Mouse (Mus musculus) adrenal gland, postnatal 10 days (tissue): ENCODE measurements at regions not wholly inside any gene's neighbourhood (a gene's known extent, or its start where the extent isn't known, plus 50 kb on each side); places are given as distances from the start of the nearest gene placed in this dataset.

Experiments used
- DNase-seq: peaks from one replicate; pipeline ENCODE4 v3.0.0; 2021; ENCODE audit warnings: mixed read lengths

DNA sequence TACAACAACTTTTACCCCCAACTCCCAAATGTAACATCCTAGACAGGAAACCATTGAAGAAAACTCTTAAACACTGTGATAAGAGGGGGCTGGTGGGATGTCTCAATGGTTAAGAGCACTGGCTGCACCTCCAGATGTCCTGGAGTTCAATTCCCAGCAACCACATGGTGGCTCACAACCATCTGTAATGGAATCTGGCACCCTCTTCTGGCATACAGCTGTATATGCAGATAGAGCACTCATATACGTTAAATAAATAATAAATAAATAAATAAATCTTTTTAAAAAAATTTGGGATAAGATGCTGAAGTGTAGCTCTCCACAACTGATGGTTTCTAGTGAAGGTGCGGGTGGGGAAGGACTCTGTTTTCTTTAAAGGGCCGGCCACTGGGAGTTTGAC is 69.3 kb downstream of the Kctd15 start:
- DNase-seq: no peak

DNA sequence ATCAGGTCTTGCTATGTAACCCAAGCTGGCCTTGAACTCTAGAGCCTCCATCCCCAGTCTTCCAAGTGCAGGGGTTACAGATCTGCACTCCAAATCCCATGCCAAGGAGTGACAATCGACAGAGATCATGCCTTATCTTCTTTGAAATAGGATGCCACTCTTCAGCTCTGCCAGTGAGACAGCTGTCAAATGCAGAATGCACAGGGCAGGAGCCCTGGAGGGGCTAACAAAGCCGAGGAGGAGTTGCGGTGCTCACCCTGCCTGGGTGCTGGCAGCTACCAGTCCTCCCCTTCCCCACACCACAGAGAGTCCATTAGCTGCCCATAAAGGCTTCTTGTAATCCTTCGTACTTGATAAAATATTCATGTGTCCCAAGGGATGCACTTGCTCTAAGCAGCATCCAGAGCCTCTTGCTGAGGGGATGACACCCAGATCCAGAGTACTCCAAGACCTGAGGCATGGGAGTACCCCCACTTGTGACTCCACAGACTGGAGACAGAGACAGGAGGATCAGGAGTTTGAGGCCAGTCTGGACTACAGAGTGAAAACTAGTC is 71.1 kb downstream of the Kctd15 start:
- DNase-seq: no peak

DNA sequence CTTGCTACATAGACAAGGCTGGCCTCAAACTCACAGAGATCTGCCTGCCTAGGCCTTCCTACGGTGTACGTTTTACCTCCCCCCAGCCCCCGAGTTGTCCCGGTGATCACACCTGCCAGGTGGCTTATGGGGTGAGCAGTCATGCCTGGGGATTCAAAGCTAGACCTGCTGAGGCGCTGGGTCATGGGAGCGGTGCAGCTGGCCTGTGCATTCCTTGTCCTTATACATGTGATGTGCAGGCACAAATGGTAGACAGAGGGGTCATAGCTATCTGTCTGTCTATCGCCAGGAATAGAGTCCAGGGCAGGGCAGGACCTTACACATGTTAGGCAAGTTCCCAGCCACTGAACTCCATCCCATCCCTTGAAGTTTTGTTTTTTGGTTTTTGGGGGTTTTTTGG is 71.7 kb downstream of the Kctd15 start:
- DNase-seq: no peak

DNA sequence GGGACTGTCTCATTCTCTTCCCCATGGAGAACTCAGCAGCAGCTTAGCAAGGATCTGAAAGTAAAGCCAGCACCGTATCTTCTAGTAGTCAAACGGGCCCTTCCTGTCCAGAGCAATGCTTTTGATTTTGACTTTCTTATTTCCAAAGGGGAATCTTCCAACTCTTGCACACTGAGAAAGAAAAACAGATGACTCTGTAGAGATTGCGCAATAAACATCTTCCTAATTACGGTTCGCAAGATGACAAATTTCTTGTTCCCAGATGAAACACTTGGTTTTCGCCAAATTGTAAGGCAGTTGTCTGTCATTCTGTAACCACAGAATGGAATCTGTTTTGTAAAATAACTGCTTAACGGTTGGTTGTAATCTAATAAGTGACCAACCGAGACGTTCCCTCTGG is 75.7 kb downstream of the Kctd15 start:
- no peak for DNase-seq

DNA sequence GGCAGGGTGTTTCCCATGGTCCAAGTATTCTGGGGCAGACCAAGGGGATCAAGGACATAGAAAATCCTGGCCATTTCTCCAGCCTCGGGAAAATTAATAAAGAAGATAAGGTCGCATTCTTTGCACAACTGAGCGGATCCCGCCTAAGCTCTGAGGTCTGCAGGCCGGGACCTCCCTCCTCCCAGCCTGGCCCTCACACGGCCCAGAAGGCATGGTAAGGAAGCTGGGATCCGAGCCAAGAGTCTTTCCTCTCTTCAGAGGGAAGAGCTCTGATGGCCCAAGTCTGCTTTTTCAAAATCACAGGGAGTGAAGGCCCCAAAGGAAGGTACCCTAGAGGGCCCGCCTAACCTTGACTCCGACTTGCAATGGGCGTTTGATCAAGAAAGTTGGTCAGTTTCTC is 85.2 kb downstream of the Kctd15 start:
- peak; percentile 73 for DNase-seq

DNA sequence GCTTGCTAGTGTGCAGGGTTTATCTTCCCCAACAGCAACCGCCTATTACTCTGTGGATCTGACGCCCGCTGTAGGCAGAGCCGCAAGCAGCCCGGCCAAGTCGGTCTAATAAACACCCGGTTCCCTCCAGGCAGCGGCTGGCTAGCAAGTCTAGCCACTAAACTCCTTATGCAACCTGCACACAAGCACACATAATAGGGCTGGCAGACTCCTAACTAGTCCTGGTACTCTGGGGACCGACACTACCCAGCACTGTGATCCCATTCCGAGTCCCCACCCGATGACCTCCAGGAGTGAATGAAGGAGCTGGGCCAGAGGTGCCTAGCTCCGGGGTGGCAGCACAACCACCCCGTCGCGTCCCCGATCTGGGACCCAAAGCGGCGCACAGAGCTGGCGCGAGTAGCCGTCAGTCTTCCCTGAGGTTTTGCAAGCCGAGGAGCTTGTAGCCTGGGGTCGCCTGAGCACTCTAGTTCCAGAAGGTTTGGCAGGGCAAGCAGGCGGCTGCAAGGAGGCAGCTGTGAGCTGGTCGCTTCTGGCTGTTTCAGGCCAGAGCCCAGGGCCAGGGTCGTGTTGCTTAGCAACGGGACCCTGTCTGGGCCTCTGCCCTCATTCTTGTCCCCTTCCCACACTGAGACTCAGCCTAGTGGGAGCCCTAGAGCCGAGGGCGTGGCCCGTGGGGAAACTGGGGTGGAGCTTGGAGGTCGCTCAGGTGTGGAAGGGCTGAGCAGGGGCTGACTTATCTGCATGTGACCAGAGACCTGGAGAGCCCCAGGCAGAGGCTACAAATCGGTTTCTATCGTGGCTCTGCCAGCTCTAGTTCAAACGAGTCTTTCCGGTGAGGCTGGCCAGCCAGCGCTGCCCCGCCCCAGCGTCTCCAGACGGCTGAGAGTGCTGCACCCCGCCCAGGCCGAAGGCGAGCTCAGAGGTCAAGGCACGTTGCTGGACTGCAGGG is 86.1 kb downstream of the Kctd15 start:
- peak; percentile 79 for DNase-seq

DNA sequence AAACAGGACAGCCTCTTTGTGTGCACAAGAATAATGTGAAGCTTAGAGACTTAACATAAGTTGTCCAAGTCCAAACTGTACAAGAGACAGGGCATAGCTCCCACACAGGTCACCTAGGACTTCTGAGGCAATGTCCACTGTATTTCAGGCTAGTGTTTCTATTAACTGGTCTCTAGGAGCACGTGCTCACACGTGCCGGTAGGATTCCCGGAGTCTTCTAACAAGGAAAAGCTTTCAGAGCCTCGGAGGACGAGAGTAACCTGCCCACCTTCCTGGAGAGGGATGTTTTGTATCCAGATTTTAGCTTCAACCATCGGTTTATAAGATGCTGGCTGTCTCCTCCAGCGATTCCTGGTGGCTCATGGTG is 86.8 kb downstream of the Kctd15 start:
- DNase-seq: no peak

DNA sequence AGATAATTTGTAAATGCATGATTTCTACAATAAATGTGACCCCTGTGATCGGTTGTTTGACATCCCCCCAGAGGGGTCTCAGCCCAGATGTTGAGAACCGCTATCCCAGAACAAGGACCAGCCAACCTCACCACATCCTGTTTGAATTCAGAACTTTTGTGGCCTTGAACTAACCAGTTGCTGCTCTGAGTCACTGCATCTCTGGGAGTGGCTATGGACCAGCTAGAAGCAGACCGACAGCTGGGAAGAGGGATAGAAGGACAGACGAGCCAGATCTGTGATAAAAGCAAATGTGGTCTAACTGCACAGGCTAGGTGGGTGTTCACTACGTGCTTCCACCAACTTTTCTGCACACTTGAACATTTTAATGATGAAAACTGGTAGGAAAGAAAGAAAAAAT is 89.0 kb downstream of the Kctd15 start:
- DNase-seq: no peak

DNA sequence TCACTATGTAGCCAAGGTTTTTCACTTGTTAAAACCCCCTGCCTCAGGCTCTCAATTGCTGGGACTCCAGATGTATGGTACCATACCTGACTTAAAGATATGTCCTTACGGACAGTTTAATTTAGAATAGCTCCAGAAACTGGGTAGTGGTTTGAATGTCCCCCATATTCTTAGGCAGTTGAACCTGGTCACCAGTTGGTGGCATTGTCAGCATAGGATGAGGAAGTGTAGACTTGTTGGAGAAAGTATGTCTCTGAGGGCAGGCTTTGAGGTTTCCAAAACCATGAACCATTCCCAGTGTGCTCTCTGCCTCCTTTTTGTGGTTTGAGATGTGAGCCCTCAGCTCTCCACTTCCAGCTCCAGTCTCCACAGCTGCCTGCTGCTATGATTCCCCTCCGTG is 94.4 kb downstream of the Kctd15 start:
- DNase-seq: no peak

DNA sequence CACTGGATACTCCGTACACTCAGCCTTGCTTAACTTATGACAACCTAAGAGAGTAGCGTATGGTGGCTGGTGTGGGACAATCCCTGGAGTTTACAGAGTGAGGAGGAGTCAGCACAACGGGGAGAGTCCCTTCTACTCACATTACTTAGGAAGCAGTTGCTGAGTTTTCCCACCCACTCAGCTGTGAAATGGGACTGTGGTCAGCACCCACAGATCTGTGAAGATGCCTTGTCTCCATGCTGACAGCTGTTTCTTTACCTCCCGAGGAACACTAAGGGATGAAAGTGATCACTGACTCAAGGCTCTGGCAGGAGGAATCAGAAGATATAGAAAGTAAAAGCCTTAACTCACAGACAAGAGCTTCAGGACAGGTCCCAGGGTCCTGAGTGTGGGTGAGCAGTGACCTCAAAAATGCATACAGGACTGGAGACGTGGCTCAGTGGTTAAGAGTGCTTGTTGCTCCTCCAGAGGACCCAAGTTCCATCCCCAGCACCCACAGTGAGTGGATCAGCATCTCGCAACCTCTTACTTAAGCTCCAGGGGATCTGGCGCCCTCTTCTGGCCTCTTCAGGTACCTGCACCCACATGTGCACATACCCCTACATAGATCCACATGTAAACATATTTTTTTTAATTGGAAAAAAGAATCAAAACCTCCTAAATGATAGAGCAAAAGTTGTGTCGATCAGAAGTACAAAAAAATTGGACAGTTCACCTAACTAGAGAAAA is 97.8 kb downstream of the Kctd15 start:
- no peak for DNase-seq

DNA sequence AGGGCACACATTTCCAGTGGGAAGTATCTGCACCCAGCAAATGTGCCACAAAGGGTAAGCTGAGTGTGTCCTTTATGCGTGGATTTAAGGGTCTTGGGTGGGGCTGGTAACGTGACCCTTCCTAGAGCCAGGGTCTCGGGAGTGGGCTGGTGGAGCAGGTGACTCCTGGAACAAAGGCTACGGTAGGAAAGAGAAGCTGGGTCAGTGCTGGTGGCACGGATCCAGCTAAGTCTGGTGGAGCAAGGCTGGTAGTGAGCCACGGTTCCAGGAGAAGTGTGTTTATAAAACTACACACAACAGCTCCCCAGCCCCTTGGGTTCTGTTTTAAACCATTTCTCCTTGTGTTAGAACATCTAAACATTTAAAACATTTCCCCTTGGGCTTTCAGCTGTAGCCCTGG is 101.3 kb downstream of the Kctd15 start:
- DNase-seq: peak; percentile 45

DNA sequence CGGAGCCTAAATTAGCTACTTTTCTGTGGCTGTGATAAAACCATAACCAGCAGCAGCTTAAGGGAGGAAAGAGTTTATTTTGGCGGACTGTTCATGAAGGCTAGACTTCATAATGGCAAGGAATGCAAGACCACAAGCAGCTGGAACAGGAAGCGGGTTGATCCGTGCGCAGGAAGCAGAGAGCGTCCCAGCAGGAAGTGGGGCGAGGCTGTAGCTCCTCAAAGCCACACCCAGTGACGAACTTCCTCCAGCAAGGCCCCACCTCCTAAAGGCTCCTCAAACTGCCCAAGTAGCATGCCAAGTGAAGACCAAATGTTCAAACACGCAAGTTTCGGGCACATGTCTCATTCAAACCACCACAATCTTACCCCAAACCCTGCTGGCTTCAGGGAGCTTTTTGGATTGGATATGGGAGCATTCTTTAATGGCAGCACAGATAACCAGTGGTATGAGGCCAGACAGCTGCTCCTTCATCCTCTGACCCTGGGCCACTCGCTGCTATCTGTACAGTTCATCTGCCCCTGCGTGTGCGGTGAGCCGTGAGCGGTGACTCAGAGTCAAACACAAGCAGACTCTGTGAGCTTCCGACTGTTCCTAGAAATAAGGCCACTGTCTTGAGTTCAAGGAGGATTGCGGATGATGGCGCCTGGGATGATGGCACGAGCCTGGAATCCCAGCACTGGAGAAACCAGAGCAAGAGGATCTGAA is 109.8 kb downstream of the Kctd15 start:
- no peak for DNase-seq

DNA sequence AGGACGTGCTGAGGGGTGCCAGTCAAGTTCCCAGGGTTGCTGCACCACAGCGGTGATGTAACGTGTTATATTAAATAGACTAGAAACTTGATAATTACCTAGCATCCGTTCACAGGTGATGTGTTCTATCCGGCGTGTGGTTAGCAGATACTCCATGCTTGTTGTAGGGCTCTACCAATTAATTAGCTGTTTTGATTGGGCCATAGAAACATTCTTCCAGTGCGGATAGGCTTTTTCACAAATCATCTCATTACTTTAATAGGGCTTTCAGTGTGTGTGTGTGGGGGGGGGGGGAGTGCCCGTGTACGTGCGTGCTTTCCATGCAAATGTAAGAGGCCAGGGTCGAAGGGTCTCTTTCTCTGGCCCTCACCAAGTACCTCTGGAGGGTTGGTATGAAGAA is 110.6 kb downstream of the Kctd15 start:
- DNase-seq: no peak

DNA sequence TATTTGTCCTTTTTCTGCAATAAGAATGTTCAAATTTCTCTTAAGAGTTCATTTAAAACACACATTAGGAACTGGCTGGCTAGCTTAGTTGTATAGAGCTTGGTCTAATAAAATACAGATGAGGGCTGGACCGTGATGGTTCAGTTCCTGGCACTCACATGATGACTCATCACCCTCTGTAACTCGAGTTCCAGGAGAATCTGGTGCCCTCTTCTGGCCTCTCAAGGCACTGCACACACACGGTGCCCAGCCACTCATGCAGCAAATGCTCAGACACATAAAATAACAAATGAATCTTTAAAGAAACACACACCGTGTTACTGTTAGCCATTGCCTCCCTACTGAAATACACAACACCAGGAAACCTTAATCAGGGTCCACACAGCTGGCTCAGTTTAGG is 114.6 kb downstream of the Kctd15 start:
- DNase-seq: no peak

DNA sequence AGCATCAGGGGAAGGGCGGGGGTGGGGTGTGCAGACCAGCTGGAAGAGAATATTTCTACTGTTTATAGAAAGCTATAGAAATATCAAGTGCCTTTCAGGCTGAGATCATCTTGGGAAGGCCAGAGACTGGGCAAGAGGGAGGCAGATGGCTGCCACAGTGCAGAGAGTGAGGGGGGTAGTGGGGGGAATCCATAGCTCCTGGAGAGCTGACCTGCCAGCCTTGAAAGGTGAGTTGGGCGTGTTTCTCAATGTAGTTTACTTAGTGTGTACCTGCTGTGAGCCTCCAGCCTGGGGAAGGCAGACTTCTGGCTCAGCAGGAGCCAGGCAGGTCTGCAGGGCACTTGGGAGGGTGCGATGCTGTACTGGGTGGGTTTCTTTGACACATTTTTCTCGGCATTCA is 115.5 kb downstream of the Kctd15 start:
- DNase-seq: no peak

DNA sequence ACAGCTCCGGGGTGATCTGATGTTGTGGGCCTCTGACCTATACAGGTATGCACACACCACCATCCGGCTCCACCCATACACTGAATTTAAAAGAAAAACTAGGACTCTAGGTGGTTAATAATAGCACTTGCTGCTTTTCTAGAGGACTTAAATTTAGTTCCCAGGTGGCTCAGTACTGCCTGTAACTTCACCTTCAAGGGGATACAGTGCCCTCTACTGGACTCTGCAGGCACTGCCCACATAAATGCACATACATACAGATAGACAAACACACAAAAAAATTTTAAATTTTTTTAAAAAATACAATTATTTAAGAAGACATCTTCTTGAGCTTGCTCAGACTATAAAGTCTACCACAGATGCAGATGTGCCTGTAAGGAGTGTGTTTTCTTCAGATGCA is 116.7 kb downstream of the Kctd15 start:
- no peak for DNase-seq

DNA sequence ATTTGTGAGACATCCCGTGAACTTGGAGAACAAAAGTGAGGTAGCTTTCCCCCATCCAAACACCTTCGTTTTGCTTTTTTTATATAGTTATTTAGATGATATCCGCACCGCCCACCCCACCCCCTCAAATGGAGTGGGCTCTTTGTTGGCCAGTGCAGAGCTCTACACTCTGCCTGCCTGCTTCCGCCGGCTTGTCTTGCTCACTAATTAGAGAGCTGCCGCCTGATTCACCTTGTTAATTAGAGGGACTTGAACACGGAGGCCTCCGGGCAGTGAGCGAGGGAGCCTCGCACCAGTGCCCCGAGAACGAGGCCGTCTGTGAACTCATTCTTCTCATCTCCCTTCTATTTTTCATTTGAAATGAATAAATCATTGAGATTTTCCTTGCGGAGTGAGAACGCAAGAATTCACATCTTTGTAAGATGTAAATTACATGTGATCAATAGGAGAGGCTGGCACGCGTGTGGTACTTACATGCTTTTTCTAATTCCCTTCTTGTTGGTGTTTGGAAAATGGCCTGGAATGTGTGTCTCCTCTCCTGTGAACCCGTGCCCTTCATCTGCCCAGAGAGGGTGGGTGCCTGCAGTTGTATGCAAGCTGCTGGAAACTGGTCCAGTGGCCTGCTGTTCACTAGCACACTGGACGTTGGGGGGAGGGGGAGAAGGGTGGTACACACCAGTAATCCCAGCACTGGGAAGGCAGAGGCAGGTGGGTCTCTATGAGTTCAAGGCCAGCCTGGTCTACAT is 118.0 kb downstream of the Kctd15 start:
- DNase-seq: no peak

DNA sequence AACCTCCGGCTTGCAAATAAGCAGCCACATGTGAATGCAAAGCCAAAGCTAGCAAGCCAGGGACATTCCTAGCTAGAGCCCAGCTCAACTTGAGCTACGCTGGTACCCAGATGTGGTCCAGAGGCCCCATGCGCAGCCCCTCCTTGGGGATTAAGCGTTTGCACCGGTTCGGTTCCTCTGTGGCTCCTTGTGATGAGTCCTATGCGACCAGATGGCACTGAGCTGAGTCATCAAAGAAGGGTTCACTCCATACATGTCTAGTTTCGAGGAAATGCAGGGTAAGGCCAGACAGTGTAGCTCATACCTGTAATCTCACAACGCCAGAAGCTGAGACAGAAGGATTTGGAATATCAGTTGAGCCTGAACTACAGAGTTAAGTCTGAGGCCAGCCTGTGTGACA is 119.4 kb downstream of the Kctd15 start:
- DNase-seq: no peak

DNA sequence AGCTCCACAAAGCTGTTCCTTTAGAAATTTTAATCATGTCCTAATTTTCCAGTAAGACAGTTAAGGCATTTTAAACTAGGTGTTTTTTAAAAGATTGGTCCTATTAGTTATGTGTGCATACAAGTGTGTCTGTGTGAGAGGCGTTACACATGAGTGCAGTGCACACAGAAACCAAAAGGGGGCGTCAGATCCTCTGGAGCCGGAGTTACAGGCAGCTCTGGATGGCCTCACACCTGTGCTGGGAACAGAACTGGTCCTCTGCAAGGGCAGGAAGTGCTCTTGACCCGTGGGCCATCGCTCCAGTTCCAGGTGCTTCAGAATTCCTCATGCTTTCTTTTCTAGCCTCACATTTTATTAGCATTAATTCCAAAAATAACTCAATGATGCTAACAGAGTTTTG is 122.3 kb downstream of the Kctd15 start:
- no peak for DNase-seq

DNA sequence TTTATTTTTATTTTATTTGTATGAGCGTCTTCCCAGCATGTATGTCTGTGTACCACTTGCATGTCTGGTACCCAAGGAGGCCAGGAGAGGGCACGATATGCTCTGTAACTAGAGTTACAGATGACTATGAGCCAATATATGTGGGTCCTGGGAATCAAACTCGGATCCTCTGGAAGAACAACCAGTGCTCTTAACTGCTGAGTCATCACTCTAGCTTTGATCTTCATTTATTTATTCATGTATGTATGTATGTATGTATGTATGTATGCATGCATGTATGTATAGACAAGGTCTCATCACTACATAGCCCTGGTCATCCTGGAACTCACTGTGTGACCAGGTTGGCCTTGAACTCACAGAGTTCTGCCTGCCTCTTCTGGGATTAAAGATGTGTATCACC is 124.9 kb downstream of the Kctd15 start:
- no peak for DNase-seq

DNA sequence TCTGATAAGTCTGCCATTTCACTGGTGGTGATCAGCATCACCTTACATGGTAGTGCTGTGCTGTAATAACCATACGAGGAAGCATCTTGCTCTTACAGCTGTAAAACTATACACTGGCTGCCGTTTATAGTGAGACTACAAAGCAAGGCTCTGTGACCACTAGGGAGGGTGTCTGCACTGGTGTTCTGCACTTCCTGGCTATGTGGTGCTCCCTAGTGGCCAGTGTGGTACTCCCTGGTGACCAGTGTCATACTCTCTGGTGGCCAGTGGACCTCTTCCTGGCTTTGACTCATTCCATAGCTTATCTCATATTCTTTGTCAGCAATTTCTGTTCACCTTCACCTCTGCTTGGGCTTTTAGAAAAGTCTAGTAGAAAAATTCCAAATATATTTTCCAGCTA is 114.7 kb upstream of the Lsm14a start:
- DNase-seq: no peak

DNA sequence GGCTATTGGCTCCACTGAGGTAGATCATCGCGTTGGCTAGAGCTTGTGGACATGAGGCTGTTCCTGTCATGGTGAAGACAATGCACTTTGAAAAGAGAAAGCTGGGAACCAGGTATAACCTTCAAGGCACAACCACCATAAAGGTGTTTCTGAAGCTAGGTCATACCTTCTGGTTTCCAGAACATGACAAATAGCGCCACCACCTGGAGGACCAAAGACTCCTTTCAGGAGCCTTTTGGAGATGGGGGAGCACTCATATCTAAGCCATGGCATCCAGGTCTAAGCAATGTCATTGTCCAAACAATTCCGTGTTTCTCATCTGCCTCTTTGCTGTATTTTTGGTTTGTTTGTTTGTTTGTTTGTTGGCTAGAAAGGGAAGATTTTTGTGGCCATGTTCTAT is 113.7 kb upstream of the Lsm14a start:
- DNase-seq: no peak
